Mouse (Mus musculus) lung, postnatal 0 days (tissue): Measurements from ENCODE around the gene Snrnp40.

ENCODE experiments used
- CTCF ChIP-seq: IDR thresholded peaks from 2 replicates; pipeline ENCODE4 v1.5.1; 2016; ENCODE audit warnings: antibody characterized with exemption, mild to moderate bottlenecking
- EP300 ChIP-seq: IDR thresholded peaks from 2 replicates; pipeline ENCODE4 v1.6.1; 2016; ENCODE audit warnings: antibody characterized with exemption, mild to moderate bottlenecking, control low read depth

DNA sequence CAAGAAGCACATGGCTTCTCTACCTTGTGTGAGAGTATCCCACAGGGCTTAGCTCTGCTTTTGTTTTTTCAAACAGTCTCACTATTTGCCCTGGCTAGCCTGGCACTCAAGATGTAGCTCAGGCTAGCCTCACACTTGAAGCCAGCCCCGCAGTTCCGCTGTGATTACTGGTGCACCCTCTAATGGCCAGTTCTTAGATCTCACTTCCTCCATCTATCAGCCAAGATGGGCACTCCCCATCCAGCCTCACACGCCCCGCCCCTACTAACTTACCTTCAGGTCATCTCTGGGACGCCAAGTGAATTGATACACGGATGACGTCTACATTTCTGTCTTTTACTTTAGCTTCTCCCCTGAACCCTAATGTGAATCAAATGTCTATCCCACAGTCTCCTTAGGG lies 40.4 kb upstream of the Snrnp40 start:
- TF ChIP-seq CTCF (no peak), EP300 (no peak)
